Mouse (Mus musculus): ENCODE measurements at regions not wholly inside any gene's neighbourhood (a gene's known extent, or its start where the extent isn't known, plus 50 kb on each side); places are given as distances from the start of the nearest gene placed in this dataset.

DNA sequence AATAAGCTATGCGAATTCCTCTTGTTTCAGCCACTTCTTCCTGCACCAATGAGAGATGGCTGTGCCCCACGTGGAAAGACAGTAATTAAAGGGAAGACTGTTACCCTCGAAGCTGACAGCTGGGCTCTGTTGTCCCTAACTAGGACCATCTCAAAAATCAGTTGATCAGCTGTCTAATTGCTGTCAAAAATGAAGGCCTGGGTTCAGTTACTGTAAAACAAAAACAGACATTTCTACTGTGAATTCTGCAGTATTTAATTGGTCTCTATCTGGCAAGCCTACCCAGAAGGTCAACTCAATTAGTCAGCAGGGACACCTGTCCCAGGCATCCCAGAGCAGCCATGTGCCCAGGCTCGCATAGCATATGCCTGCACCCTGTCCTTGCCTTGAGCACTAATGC, 385.8 kb upstream of the Zdhhc25 start:
- no peak for DNase-seq

DNA sequence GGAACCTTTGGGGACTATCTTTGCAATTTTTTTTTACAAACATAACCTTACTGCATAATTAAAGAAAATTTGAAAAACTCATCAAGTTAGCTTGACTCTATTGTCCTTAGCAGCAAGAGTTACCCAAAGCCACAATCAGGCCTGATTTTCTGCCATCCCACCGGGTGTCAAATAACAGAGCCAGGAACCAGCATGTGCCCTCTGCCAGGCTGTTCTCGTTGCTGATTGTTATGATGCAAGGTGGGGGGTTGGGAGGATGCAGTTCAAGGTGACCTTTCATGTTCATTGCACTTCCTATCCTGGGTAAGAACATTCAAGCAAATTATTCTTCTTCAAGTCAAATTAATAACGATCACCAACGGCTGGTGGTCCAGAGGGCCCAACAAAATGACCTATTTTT, 370.6 kb upstream of the Zdhhc25 start:
- DNase-seq: no peak

DNA sequence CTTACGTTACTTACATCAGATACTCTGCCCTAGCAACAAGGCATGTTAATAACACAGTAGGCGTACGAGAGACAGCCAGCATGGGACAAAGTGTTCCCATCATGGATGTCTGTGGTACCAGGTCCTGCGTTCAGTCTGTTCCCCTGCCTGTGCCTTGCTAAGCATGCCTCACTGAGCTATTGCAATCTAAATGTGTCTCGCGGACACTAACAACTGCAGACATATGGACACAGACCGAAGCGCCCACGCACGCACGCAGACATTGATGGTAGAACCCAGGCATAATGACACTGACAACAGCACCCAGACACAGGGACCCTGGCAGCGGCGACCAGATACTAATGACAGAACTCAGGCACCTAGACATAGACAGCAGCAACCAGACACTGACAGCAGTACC, 355.5 kb upstream of the Zdhhc25 start:
- DNase-seq: no peak

DNA sequence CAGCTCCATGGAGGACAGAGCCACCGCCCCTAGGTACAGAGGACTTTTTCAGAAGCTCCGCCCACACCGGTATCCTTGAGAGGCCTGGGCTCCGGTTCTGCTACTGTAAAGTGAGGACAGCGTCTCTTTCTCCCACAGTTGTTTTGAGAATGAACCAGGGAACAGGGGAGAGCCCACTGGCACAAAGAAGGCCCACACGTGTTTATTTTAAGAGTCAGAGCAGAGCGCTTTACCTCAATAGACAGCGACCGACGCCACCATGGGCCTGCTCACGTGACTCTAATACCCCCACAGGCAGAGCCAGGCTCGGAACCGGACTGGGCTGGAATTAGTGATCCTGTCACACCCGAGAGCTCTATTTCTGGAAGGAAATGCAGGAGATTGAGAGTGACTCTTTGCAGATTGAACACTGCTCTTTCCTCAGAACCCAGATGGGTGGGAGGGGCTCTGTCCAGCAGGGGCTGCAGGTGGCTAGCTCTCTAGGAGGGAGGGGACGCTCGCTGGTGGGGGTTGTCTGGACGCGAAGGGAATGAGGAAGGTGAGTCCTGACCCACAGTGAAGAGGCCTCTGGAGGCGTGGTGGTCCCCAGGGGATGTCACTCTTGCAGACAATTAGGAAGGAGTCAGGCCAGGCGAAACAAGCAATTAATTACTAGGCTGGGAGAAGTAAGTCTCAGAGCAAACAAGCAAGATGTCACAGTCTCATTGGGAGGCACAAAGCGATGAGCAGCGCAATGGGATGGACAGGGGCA, 354.4 kb upstream of the Zdhhc25 start:
- no peak for DNase-seq

DNA sequence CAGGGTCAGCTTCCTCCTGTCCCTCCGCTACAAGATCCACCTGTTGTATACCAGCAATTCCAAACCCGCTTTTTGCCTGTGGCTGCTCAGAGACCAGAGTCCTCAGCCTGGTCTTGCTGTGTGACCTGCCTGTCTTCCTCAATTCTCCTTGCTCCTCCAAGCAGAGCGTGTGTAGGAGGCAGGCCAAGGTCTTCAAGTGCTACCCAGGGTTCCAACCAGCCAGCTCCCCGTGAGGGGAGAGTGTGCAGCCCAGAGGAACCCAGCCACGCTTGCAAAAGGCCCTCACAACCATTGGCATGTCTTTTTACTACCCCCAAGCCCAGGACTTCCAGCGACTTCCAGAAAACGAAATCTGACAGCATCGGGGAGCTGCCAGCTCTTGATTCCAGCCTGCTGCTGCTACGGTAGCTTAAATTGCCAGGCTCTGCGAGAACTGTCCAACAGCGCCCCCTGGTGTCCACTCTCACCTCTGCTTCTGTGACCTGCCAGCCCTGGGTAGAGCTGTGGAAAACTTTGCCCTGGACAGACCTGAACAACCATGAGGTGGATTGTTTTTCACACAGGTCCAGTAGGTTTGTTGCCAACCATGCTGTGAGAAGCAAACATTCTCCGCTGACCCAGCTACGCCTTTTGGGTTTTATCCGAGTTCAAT, 352.0 kb upstream of the Zdhhc25 start:
- DNase-seq: peak; percentile 72 to 79

DNA sequence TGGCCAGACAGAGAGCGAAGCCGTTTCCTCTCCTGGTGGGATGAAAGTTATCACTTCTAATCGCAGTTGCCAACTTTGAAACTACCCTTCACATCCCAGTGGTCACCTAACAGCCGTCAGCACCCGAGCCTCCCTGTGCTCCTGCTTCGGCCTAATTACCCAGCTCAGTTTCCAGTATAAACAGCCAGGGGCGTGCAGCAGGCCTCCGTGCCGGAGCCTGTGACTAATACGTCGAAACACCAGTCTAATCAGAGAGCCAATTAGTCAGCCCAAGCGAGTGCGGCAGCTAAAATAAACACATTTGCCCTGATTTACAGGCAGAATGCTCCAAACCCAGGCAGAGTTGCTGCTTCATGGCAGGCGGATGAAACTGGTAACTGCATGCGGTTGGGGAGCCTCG, 312.1 kb upstream of the Zdhhc25 start:
- DNase-seq: no peak

DNA sequence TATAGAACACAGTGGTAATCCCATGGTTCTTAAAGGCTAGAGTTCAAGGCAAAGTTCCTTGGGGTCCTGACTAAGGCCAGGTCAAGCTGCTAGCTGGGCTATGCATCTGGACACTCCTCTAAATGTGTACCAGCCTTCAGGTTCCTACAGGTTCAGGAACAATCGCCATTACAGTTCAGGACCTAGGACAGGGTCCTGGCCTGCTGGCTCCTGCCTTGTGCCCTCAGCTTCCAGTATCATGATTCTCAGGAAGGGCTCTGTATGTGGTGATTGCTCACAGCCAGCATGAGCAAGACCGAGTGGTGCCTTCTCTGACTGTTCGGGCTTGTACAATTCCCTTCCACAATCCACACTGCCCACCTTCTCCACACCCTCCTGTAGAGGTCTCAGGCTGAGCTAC, 311.4 kb upstream of the Zdhhc25 start:
- DNase-seq: no peak

DNA sequence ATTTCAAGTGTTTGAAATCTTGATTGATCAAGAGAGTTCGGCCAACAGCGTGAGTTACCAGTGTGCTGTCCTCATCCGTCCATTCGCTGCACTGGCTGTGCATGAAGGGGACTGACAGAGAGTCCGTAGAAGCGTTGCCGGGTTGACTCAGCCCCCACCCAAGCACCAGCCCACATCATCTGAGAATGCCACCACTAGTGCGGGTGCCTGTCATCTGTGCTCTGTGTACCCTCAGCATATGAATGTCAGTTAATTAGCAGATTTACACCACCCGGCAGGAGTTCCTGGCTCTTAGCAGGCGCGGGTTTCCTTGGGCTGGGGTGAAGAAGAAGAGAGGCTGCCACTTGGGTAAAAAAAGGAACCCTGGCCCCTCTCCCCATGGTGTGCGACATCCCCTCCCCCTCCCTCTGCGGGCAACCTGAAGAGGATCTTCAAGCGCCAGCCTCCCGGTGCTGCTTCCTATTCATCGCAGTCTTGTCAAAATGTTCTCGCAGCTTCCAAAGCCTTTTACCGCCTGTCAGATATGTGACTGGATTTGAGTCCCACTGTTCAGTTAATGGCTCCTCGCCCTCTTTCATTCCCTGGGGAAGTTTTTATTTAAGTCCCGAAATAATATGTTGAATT, 309.2 kb upstream of the Zdhhc25 start:
- no peak for DNase-seq

DNA sequence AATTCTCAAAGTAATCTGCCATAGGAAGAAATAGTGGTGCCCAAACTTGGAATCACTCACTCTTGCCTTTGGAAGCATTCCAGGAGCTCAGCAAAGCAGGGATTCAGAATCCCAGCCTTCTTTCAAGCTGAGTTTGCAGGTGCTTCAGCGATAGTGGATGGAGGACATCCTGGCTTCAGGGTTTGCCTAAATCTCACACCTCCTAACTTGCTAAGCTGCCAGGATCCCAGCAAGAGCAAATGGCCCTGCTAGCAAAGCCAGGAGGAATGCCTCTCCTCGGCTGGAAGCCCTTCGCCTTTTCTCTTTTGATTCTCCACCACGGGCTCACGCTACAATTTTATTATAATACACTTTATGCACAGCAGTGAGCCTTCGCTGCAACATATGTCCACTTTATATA, 301.0 kb upstream of the Zdhhc25 start:
- DNase-seq: no peak

DNA sequence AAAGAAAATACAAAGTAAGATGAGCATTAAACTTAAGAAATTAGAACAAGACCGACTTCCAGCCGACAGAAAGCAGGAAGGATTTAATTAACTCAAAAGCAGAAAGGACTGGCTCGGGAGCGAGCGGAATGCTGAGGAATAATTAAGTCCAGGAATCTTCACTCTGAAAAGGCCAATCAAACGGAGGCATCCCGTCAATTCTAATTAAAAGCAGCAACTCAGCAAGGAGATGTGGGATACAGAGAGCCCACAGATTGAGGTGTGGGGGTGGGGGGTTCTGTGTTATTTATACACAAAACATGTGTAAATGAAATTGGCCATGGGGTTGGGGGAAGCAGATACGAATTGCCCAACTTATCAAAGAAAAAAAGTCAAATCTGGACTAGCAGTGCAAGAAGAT, 288.9 kb upstream of the Zdhhc25 start:
- no peak for DNase-seq

DNA sequence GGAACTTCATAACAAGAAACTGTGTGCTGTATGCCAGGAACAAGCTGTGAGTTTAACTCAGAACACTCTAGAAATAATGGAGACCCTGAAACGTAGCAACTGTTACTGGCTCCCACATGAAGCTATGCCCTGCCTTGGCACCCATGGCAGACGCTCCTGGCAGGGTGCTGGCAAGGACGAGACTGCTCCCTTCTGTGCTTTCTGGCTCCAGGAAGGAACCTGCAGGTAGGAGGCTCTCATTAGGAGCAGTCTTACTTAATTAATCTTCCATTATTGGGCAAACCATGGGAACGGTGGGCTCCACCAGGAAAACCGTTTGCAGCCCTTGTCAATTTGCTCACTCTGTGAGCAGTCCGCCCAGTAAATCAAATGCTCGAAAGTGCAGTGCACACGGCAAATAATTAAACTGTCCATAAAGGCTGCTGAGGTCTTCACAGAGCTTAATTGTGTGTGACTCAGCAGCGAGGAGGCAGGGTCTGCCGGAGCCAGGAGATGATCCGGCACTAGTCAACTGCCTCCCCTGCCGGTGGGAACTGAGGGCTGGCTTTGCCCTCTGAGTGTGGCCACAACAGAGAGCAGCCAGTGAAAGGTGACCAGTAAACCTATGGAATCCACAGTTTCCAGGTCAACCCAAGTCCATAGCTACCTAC, 285.2 kb upstream of the Zdhhc25 start:
- DNase-seq: no peak

DNA sequence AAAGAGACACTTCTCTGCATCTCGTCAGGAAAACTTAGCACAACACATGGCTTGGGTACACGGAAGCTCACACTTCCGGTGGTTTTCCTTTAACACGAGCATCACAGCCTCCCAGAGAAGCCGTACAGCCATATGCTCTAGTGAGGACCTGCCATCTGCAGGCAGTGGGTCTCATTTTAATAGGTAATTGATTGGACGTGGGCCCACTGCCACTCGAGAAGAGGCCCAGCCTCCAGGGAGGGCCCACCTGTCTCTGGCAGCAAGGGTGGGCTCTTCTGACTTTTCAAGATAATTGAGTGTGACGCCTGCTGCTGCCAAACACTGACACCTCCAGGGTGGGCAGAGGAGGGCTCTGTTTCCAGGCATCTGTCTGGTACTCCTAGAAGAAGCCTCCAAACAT, 282.1 kb upstream of the Zdhhc25 start:
- DNase-seq: no peak

DNA sequence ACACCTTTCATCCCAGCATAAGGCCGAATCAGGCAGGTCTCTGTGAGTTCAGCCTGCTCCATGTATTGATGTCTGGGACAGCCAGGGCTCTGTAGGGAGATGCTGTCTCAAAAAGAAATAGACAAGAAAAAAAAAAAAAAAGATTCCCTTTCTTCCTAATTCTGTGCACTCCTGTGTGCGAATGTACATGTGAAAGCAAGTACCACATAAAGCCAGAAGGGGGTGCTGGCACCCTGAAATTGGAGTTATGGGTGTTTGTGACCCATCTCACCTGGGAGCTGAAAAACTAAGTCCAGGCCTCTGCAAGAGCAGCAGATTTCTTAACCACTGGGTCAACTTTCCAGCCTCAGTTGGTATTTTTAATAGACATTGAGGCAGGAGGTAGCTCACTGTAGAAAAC, 280.6 kb upstream of the Zdhhc25 start:
- no peak for DNase-seq

DNA sequence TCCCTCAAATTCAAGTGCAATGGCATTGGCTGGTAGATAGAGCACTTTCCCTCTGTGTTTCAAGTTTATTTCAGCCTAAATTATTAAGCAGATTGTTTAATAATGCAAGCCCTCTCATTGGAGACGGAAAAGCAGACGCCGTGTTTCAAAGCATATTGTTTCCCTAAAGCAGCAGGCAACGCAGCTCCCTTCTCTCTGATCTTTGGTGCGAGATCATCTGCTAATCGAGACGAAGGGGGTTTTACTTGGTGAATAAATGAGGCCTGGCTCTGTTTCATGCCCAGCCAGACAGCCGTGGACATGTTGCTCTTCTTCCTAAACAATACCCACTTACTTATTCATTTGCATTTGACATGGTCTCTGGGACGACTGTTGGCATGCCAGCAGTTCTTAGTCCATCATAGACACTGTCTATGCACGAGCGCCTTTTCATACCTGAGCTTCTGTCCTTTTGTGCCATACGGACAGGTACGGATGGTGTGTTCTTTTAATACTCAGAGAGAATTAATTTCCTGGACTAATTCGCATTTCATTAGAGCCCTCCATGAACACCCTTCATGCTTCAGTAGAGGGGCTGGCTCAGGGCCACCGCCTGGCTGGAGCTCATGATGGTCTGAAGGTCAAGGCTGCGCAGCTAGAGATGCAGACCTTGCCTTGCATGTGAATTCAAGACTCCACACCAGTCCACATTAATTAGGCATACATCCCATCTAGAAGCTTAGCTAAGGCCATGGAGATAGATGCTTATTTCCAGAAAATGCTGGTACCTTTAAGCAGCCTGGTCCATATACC, 276.3 kb upstream of the Zdhhc25 start:
- no peak for DNase-seq

DNA sequence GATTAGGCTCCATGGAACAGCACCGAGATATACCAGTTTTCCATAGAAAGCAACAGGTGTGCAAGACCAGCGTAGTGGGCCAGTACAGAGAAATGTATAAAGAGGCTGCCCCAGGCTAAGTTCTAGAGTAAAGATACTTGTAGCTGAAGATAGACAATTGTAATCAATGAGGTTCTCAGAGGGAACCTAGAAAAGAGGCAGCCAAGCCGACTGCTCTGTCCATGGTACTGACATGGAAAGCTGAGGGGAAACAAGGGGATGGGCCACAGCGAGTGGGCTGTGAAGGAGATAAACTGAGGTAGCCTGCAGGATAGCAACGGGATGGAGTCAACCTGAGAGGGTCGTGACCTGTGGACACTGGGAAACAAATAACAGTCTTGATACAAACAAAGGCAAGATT, 275.0 kb upstream of the Zdhhc25 start:
- no peak for DNase-seq

DNA sequence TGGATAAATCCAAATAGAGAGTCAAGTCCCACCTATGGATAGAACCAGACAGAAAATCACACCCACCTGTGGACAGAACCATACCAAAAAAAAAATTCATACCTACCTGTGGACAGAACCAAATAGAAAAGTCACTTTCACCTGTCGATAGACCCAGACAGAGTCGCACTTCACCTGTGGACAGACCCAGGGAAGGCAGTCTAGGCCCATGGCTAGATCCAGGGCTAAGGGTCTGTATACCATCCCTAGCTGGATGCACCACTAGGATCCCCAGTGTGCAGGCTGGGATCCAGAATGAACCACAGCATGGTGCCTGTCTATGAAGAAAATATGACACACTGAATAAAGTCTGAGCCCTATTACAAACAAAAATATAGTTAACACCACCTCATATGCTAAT, 246.9 kb upstream of the Zdhhc25 start:
- DNase-seq: no peak

DNA sequence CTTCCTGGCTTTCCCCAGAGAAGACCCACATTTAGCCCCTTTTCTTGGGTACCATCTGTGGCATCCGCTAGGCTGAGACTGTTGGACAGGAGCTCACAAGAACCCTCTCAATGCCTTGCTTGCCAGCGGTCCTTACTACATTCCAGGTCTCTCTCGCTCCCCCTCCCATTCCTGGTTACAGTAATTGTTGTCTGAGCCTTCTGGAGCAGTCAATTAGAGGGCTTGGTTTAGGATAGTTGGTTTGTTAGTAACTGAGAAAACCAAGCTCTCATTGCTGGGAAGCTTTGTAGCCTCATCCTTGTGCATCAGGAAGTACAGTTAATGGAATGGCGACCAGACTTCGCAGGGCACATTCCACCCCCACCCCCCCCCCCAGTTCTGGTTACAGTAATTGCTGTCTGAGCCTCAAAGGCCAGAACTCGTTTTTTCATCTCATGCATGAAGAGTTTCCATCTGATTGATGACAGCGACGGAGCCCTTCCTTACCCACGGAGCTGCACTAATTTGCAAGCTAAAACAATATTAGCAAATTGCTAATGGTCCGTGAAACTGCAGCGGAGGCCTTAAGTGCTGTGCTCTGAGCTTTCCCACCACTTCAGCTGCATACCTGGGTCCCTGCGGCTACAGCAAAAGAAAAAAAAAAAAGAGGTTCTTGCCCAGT, 239.6 kb upstream of the Zdhhc25 start:
- no peak for DNase-seq

DNA sequence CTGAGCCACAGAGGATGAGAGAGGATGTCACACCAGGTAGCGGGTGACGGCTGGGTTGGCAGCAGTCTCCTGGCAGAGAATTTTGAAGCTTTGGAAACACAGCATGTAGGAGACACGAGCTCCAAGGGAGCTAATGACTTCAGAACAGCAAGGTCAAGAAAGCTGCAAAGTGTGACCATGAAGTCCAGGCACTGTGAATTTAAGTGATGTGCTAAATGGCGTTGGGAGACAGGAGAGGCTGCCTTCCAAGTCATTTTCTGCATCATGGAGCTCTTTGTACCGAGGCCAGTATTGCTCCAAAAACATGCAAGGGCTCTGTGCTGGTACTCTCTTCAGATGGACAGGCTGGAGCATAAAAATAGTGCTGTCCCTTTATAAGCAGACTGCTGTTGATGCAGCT, 238.8 kb upstream of the Zdhhc25 start:
- no peak for DNase-seq

DNA sequence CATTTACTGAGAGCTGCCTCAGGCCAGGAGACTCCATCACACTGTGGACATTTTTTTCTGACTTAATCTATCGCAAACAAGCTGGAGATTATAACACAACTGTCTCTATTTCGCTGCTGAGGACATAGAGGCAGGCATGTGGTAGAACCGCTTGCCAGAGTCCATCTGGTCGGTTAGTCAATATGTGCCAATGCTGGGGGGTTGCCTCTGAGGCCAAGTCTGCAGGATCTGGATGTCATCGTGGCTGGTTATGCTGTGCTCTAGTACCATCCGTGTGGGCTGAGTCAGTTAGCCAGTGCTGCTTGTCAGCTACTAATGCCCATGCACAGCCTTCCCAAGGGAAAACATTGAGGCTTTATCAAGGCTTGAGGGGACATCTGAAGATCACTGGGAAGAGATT, 237.1 kb upstream of the Zdhhc25 start:
- no peak for DNase-seq

DNA sequence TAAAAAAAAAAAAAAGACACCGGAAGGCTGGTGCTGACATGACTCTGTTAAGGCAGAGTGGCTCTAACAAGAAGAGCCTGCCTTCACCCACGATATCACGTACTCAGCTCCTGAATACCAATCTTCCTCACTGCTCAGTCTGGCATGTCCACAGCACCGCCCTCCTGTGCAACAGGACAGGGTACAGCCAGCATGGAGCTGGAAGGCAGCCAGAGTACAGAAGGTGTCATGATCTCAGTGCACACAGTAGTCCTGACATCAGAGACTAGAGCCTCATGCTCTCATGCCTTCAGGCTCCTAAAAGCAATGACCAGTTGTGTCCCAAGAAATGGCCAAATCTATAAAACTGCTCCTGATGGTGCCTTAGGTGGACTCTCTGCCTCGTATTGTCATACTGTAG, 229.7 kb upstream of the Zdhhc25 start:
- DNase-seq: no peak

DNA sequence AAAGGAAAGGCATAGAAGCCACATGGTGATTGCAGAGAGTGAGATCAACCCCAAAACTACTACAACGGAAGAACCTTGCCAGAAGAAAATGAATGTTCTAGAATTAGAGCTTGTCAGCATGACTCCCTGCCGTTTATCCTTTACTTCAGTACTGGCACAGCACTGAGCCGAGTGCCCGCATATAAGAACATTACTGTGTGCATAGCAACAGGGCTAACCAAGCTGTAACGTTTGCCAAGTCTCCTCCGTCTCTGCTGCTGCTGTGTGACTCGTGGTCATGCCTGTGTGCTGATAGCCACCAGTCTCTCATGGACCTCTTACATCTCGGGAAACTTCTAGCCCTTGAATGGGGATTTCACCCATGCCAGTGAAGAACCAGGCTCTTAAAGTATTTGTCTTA, 228.1 kb upstream of the Zdhhc25 start:
- no peak for DNase-seq

DNA sequence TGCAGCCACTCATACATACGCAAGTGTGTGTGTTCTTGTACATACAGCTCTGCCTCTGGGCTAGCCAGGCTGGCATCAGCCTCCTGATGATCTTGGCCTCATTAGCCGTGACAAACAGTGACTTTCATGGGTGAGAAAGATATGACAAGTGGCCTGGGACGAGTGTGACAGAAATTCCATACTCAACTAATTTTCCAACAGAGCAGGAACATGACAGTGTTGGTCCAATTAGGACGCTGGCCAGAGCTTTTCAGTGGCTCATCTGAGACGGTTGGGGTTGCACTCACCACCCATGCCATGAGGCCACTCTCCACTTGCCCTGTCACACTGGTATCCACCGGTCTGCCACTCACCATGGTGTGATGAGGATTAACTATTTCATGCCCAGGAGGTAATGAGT, 226.2 kb upstream of the Zdhhc25 start:
- DNase-seq: no peak

DNA sequence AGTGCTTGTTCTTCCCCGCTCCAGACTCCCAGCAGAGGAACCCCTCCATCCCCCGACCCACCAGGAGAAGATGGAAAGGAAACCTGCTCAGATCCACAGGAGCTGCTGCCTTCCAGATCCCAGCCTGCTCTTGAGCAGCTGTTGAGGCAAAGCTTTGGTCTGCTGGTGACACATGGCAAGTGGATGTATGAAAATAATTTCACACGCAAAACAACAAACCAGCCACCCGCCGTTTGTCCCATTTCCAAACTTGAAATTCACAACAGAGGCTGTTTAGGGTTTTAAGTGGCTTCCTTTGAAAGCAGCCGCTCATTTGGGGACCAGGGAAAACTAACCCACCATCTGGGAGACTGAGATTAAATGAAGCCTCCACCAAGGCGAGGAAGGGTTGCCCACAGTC, 220.8 kb upstream of the Zdhhc25 start:
- no peak for DNase-seq

Measured in lung, postnatal 4 days (tissue).